9 mouse cellular contexts compared by ENCODE assay signal in genomic region chr2:78021905-78022304, GRCm38 (mm10).
DNase-seq lines count a peak whose midpoint lies in the region; ATAC-seq and TF ChIP-seq lines count a peak whose summit lies in the region.
"Had no signal": no experiment of that assay in that cellular context is flagged by ENCODE, and none has a peak within 500 bp of the region (broad histone marks: within the 10 kb centered on the region; RNA-seq: fewer than 3 reads in every experiment).

No protein-coding gene starts in this region.

- peak; percentile 80 for ATAC-seq in hindbrain, postnatal 0 days

- DNase-seq in right cerebral cortex, adult 2 months (ENCODE audit: low spot score in 2 of 2), result peak; percentile 7 to 10
- DNase-seq in right cerebral cortex, postnatal 4 days, result no peak
- peak; percentile 70 for DNase-seq in cerebellum, adult 9-10 months
- peak; percentile 77 for DNase-seq in hindbrain, postnatal 0 days (ENCODE audit: low spot score)
- no peak for DNase-seq in adrenal gland, postnatal 4 days (ENCODE audit: low spot score in 2 of 2)
- DNase-seq in left cerebral cortex, postnatal 10 days (ENCODE audit: extremely low spot score in 1 of 2, low spot score in 2 of 2), result no peak
- no peak for DNase-seq in gastrocnemius, postnatal 36 days

- WGBS in hindbrain, postnatal 0 days, result 26% methylated on average over 5 of the region's 5 CpGs

- intact Hi-C loops in left cerebral cortex, postnatal 10 days (cut with DNase I), result loop anchor here (10.0 kb wide), 1 partner anchor 227 kb away; no protein-coding TSS in a partner anchor
- intact Hi-C loops in gastrocnemius, postnatal 36 days (cut with DNase I), result loop anchor here (5.0 kb wide), 1 partner anchor 225 kb away; no protein-coding TSS in a partner anchor

- H3K27ac ChIP-seq in hindbrain, postnatal 0 days, result no peak overlapping the region
- H3K27ac ChIP-seq: embryonic facial prominence, embryonic 15.5 days; limb, embryonic 15.5 days had no signal

- H3K36me3 ChIP-seq in hindbrain, postnatal 0 days (ENCODE audit: insufficient read depth, low read length), result no peaks in the 10 kb centered on the region
- H3K36me3 ChIP-seq: embryonic facial prominence, embryonic 15.5 days; limb, embryonic 15.5 days had no signal

- H3K4me3 ChIP-seq in hindbrain, postnatal 0 days (ENCODE audit: low read length), result no peak overlapping the region
- H3K4me3 ChIP-seq: embryonic facial prominence, embryonic 15.5 days; limb, embryonic 15.5 days had no signal

- H3K9ac ChIP-seq in hindbrain, postnatal 0 days (replicated peaks; ENCODE audit: low read length), result no peak overlapping the region
- H3K9ac ChIP-seq: embryonic facial prominence, embryonic 15.5 days; limb, embryonic 15.5 days had no signal

- H3K4me2 ChIP-seq in hindbrain, postnatal 0 days (ENCODE audit: low read depth, low read length), result no peak overlapping the region
- H3K4me2 ChIP-seq: embryonic facial prominence, embryonic 15.5 days; limb, embryonic 15.5 days had no signal

- no peaks in the 10 kb centered on the region for H3K9me3 ChIP-seq in hindbrain, postnatal 0 days (ENCODE audit: low read length)
- H3K9me3 ChIP-seq: embryonic facial prominence, embryonic 15.5 days; limb, embryonic 15.5 days had no signal

- TF ChIP-seq CTCF in hindbrain, postnatal 0 days (IDR thresholded peaks at IDR 0.05; ENCODE audit: low read depth), result peak; percentile 67

- no peaks in the 10 kb centered on the region for H3K27me3 ChIP-seq in hindbrain, postnatal 0 days (ENCODE audit: insufficient read depth, low read length)
- H3K27me3 ChIP-seq: embryonic facial prominence, embryonic 15.5 days; limb, embryonic 15.5 days had no signal

- no peaks in the 10 kb centered on the region for H3K4me1 ChIP-seq in hindbrain, postnatal 0 days (ENCODE audit: insufficient read depth, low read length)
- H3K4me1 ChIP-seq: embryonic facial prominence, embryonic 15.5 days; limb, embryonic 15.5 days had no signal

Comparison
In these comparisons a context has a peak if more than half of its experiments do, and no peak if none do; other contexts are left out.
1. DNase-seq: peak in right cerebral cortex, adult 2 months (2 of 2), cerebellum, adult 9-10 months (single experiment) and hindbrain, postnatal 0 days (single experiment); none in right cerebral cortex, postnatal 4 days (single experiment), adrenal gland, postnatal 4 days (0 of 2), left cerebral cortex, postnatal 10 days (0 of 2) and gastrocnemius, postnatal 36 days (0 of 2).